Mouse (Mus musculus): Measurements from ENCODE around the gene Gzf1.
A peak's percentile ranks its signal among the peaks of the same experiment; 100 is the strongest.

- peak; percentile 53 for TF ChIP-seq CTCF (IDR thresholded peaks at IDR 0.05; ENCODE audit: low read depth)
- no peak for TF ChIP-seq EP300 (optimal IDR thresholded peaks at IDR 0.05)
Measured at GRCm38 (mm10) chr2:148680775-148681291, at the start of gene Gzf1.

Data from stomach, postnatal 0 days (tissue).